Mouse (Mus musculus) myocyte (in vitro differentiated cells): Measurements from ENCODE around the gene Tex14. TPM values are rescaled to one million over a fixed set of nuclear protein-coding genes. Genes with fewer than 3 reads are reported as not detected.

ENCODE experiments used
- H3K27me3 ChIP-seq: one replicate; pipeline ENCODE4 v1.6.1; 2011; ENCODE audit not compliant: control insufficient read depth, insufficient read depth, insufficient read length
- H3K36me3 ChIP-seq: one replicate; pipeline ENCODE4 v1.6.1; 2011; ENCODE audit not compliant: control insufficient read depth, insufficient read depth
- H3K4me2 ChIP-seq: one replicate; pipeline ENCODE4 v1.6.1; 2011; ENCODE audit warnings: low read depth, control low read depth
- H3K4me3 ChIP-seq: one replicate; pipeline ENCODE4 v1.5.1; 2011; ENCODE audit warnings: mild to moderate bottlenecking, control low read depth, moderate library complexity
- H3K79me2 ChIP-seq: one replicate; pipeline ENCODE4 v1.6.1; 2011; ENCODE audit not compliant: control insufficient read depth, insufficient read depth
- H3ac ChIP-seq: one replicate; pipeline ENCODE4 v1.6.1; 2011; ENCODE audit not compliant: control insufficient read depth, insufficient read length
- CEBPB ChIP-seq: IDR thresholded peaks from 2 replicates; pipeline ENCODE4 v1.6.1; 2011; ENCODE audit warnings: mild to moderate bottlenecking, moderate library complexity; ENCODE audit not compliant: poor library complexity, insufficient read depth, severe bottlenecking
- E2F4 ChIP-seq: IDR thresholded peaks from one replicate; pipeline ENCODE4 v1.6.1; 2011; ENCODE audit warnings: mild to moderate bottlenecking, control low read depth, moderate library complexity; ENCODE audit not compliant: insufficient read depth
- MAX ChIP-seq: IDR thresholded peaks from one replicate; pipeline ENCODE4 v1.6.1; 2011; ENCODE audit warnings: low read depth, mild to moderate bottlenecking, control low read depth
- MYOD1 ChIP-seq, 3 experiments: IDR thresholded peaks; one replicate each; pipeline ENCODE4 v1.6.1; 2011; ENCODE audit warnings: control low read depth in 2 of 3, low read depth in 2 of 3, mild to moderate bottlenecking in 2 of 3, moderate library complexity in 1 of 3; ENCODE audit not compliant: insufficient read length in 2 of 3, control insufficient read depth in 1 of 3
- MYOG ChIP-seq, 3 experiments: IDR thresholded peaks; one replicate each; pipeline ENCODE4 v1.6.1; 2011; ENCODE audit warnings: control low read depth in 2 of 3, low read depth in 2 of 3, mild to moderate bottlenecking in 2 of 3; ENCODE audit not compliant: insufficient read length in 2 of 3, control insufficient read depth in 1 of 3, insufficient read depth in 1 of 3
- POLR2A ChIP-seq: IDR thresholded peaks from one replicate; pipeline ENCODE4 v1.6.1; 2011; ENCODE audit warnings: low read depth, mild to moderate bottlenecking, control low read depth, moderate library complexity; ENCODE audit not compliant: insufficient read length
- POLR2AphosphoS2 ChIP-seq: IDR thresholded peaks from one replicate; pipeline ENCODE4 v1.6.1; 2011; ENCODE audit warnings: low read depth, control low read depth; ENCODE audit not compliant: insufficient read length
- REST ChIP-seq: IDR thresholded peaks from one replicate; pipeline ENCODE4 v1.6.1; 2011; ENCODE audit warnings: mild to moderate bottlenecking, control low read depth, moderate library complexity; ENCODE audit not compliant: insufficient read depth, insufficient read length
- SRF ChIP-seq: IDR thresholded peaks from one replicate; pipeline ENCODE4 v1.6.1; 2011; ENCODE audit warnings: low read depth; ENCODE audit not compliant: control insufficient read depth, insufficient read length
- TCF12 ChIP-seq: IDR thresholded peaks from one replicate; pipeline ENCODE4 v1.6.1; 2011; ENCODE audit warnings: mild to moderate bottlenecking, control low read depth; ENCODE audit not compliant: poor library complexity, insufficient read depth, severe bottlenecking
- TCF3 ChIP-seq: IDR thresholded peaks from one replicate; pipeline ENCODE4 v1.6.1; 2011; ENCODE audit warnings: low read depth, control low read depth; ENCODE audit not compliant: insufficient read length
- USF1 ChIP-seq: IDR thresholded peaks from one replicate; pipeline ENCODE4 v1.6.1; 2011; ENCODE audit warnings: low read depth, mild to moderate bottlenecking, control low read depth, moderate library complexity
- polyA plus RNA-seq: library from polyadenylated mRNA; unstranded; fragments of >200 nt; fragmentation: generic; extraction: Trizol; gene quantifications from one replicate; pipeline ENCODE4 v1.2.1, GENCODE M21; 2012; ENCODE audit warnings: missing spikeins

The Tex14 gene
- polyA plus RNA-seq, 1 experiment = 0.13 TPM

DNA sequence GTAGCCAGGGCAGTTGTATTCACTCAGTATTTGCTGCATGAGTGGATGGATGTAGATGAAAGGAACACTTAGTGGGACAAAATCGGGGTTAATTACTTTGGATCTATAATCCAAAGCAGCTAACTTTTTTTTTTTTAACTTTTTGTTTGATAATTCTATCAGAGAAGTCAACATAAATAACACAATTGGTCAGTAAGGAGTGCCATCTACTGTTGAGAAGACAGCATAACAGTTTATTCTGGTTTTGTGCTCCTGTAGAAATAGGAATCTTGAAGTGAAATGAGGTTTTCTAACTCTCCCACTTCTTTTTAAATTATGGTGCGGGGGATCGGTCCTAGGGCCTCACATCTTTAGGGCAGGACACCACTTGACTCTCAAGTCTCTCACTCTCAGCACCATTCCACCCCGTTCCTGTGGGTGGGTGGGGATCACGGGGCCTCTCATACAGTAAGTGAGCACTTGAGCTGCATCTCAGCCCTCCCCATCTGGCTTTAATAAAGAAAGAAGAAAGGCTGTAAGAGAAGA, 99.9 kb downstream of the Tex14 start:
- no peak for TF ChIP-seq POLR2AphosphoS2
- Histone ChIP-seq H3K79me2 (no peaks in the 10 kb centered on the region), H3ac (no peak overlapping the region), H3K36me3 (no peaks in the 10 kb centered on the region), H3K4me3 (no peak overlapping the region), H3K27me3 (peaks cover 11% of the 10 kb centered on the region), H3K4me2 (no peak overlapping the region)

DNA sequence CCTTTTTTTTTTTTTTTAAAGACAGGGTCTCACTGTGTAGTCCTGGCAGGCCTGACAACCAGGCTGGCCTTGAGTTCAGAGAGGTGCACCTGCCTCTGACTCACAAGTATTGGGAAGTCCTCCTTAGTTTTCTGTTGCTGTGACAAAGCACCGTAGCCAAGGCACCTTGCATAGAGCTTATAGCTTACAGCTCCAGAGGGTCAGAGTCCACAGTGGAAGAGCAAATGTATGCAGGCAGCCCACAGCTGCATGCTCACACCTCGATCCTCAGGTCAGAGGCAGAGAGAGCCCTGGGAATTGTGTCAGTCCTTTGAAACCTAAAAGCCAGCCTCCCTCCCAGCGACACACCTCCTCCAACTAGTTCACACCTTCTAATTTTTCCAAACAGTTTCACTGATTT, 101.6 kb downstream of the Tex14 start:
- H3ac ChIP-seq = no peak overlapping the region
- H3K27me3 ChIP-seq = no peaks in the 10 kb centered on the region
- no peak overlapping the region for H3K4me3 ChIP-seq
- TF ChIP-seq USF1 (no peak), REST (no peak), MAX (no peak), POLR2A (no peak), MYOG (IDR thresholded peaks at IDR 0.05; ENCODE audit: control insufficient read depth in 1 of 3, insufficient read depth in 1 of 3, insufficient read length in 2 of 3, low read depth in 2 of 3) (no peak), TCF3 (no peak), TCF12 (no peak), POLR2AphosphoS2 (no peak), E2F4 (no peak), CEBPB (no peak), MYOD1 (IDR thresholded peaks at IDR 0.05; ENCODE audit: control insufficient read depth in 1 of 3, insufficient read length in 2 of 3, low read depth in 2 of 3) (no peak), SRF (no peak)
- no peaks in the 10 kb centered on the region for H3K36me3 ChIP-seq
- no peak overlapping the region for H3K4me2 ChIP-seq
- no peaks in the 10 kb centered on the region for H3K79me2 ChIP-seq

DNA sequence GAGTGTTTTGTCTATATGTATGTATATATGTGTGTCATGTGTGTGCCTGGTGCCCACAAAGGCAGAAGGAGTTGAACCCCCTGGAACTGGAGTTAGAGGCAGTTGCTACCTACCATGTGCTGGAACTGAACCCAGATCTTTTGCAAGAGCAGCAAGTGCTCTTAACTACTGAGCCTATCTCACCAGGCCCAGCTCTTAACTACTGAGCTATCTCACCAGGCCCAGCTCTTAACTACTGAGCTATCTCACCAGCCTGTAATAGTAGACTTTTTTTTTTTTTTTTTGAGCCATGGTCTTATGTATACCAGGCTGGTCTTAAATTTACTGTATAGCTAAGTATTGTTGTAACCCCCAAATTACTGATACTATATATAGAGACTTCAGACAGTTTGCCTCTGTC, 102.2 kb downstream of the Tex14 start:
- TF ChIP-seq USF1 = no peak
- Histone ChIP-seq H3ac (no peak overlapping the region), H3K79me2 (no peaks in the 10 kb centered on the region), H3K4me2 (no peak overlapping the region), H3K4me3 (no peak overlapping the region), H3K27me3 (no peaks in the 10 kb centered on the region), H3K36me3 (no peaks in the 10 kb centered on the region)

DNA sequence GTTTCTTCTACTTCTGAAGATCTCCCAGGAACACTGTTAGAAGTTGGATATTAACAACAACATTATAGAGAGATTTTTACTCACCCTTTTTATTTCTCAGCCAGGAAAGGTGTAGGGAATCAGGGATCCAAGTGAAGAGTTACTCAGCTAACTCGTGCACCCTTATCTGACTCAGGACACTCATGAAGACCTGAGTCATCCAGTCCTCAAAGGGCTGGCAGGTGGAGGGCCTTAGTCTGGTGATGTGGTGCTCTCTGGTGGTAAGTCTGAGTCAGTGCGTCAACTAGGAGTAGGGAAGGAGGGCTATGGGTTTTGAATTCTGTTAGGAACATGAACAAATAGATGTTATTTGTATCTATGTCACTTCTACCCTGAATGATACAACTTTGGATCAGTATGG, 114.4 kb downstream of the Tex14 start:
- no peaks in the 10 kb centered on the region for H3K36me3 ChIP-seq
- TF ChIP-seq TCF3 (no peak), MYOD1 (IDR thresholded peaks at IDR 0.05; ENCODE audit: control insufficient read depth in 1 of 3, insufficient read length in 2 of 3, low read depth in 2 of 3) (peak in 1 of 3 experiments; percentile 38)
- peaks cover 42% of the 10 kb centered on the region for H3K27me3 ChIP-seq
- H3K4me2 ChIP-seq = no peak overlapping the region
- H3ac ChIP-seq = no peak overlapping the region
- no peak overlapping the region for H3K4me3 ChIP-seq
- no peaks in the 10 kb centered on the region for H3K79me2 ChIP-seq

DNA sequence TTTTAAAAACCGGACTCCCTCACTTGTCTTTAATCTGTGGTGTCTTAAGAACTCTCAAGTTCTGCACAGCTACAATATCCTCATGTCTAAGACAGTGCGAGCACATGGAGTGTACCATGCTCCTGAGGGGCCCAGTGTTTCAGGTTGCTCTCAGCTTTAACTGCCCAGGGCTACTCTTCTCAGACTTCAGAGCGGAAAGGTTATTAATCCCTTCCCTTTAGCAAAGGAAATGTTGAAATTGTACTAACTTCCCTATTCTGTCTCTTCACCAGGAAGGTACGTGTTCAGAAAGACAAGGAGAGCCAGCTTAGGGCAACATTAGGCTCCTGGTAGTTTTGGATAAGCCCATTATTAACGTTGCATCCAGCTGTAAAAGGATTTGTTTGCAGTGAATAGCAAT, 118.6 kb downstream of the Tex14 start:
- H3K4me2 ChIP-seq = no peak overlapping the region
- no peaks in the 10 kb centered on the region for H3K79me2 ChIP-seq
- no peaks in the 10 kb centered on the region for H3K36me3 ChIP-seq
- H3K4me3 ChIP-seq = no peak overlapping the region
- TF ChIP-seq USF1 (no peak), POLR2A (no peak), CEBPB (no peak), TCF12 (no peak), MYOD1 (IDR thresholded peaks at IDR 0.05; ENCODE audit: control insufficient read depth in 1 of 3, insufficient read length in 2 of 3, low read depth in 2 of 3) (no peak), MAX (no peak), SRF (no peak), MYOG (IDR thresholded peaks at IDR 0.05; ENCODE audit: control insufficient read depth in 1 of 3, insufficient read depth in 1 of 3, insufficient read length in 2 of 3, low read depth in 2 of 3) (no peak), TCF3 (no peak), REST (no peak), E2F4 (no peak), POLR2AphosphoS2 (no peak)
- peaks cover 30% of the 10 kb centered on the region for H3K27me3 ChIP-seq
- no peak overlapping the region for H3ac ChIP-seq

DNA sequence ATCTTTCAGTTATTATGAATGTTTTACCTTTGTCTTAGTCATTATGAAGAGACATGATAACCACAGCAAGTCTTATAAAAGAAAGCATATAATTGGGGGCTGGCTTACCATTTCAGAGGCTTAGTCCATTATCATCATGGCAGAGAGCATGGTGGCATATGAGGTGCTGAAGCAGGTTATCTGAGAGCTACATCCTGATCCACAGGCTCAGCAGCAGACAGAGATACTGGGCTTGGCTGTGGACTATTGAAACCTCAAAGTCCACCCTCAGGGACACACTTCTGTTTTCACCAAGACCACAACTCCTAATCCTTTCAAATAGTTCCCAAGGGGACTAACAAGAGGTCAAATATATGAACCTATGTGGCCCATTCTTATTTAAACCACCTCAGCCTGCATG, 119.1 kb downstream of the Tex14 start:
- no peak for TF ChIP-seq E2F4
- TF ChIP-seq MYOD1 (IDR thresholded peaks at IDR 0.05; ENCODE audit: control insufficient read depth in 1 of 3, insufficient read length in 2 of 3, low read depth in 2 of 3) = no peak
- no peak for TF ChIP-seq MAX
- TF ChIP-seq TCF12 = no peak
- TF ChIP-seq CEBPB = no peak
- TF ChIP-seq POLR2A = no peak
- no peak for TF ChIP-seq POLR2AphosphoS2
- TF ChIP-seq USF1 = no peak
- no peak for TF ChIP-seq REST
- no peak for TF ChIP-seq TCF3
- no peak for TF ChIP-seq SRF
- TF ChIP-seq MYOG (IDR thresholded peaks at IDR 0.05; ENCODE audit: control insufficient read depth in 1 of 3, insufficient read depth in 1 of 3, insufficient read length in 2 of 3, low read depth in 2 of 3) = no peak
- Histone ChIP-seq H3K79me2 (no peaks in the 10 kb centered on the region), H3K4me2 (no peak overlapping the region), H3K36me3 (no peaks in the 10 kb centered on the region), H3K4me3 (no peak overlapping the region), H3K27me3 (peaks cover 30% of the 10 kb centered on the region), H3ac (no peak overlapping the region)
